In genomic region chr6:85139534-85139933, GRCm38 (mm10) we compare ENCODE assay signal across 1 mouse cellular context.
TF ChIP-seq lines count a peak whose summit lies in the region.

No protein-coding gene starts in this region.

TF ChIP-seq in MEL, 35 proteins besides CTCF, POLR2A, EP300 and RAD21:
- TF ChIP-seq MYB (IDR thresholded peaks at IDR 0.05; ENCODE audit: low read depth, low read length), result no peak
- no peak for TF ChIP-seq SIN3A (IDR thresholded peaks at IDR 0.05; ENCODE audit: low read length)
- TF ChIP-seq MAFK (IDR thresholded peaks at IDR 0.05; ENCODE audit: borderline replicate concordance, low read depth, low read length), result no peak
- TF ChIP-seq ZKSCAN1 (IDR thresholded peaks at IDR 0.05; ENCODE audit: low read depth, low read length), result no peak
- TF ChIP-seq ELF1 (IDR thresholded peaks at IDR 0.05; ENCODE audit: low read depth, low read length), result no peak
- TF ChIP-seq CHD1 (IDR thresholded peaks at IDR 0.05; ENCODE audit: low read depth, low read length), result no peak
- no peak for TF ChIP-seq GABPA (IDR thresholded peaks at IDR 0.05; ENCODE audit: low read depth, low read length)
- no peak for TF ChIP-seq POLR2AphosphoS2 (IDR thresholded peaks at IDR 0.05; ENCODE audit: low read length)
- no peak for TF ChIP-seq ZMIZ1 (IDR thresholded peaks at IDR 0.05; ENCODE audit: low read depth, low read length)
